Mouse (Mus musculus) G1E (cell line): ENCODE data around the gene Lrba. TPM values are rescaled to one million over a fixed set of nuclear protein-coding genes. Genes with fewer than 3 reads are reported as not detected.
A peak's percentile ranks its signal among the peaks of the same experiment; 100 is the strongest.

ENCODE experiments used
- ATAC-seq: 2 replicates; pipeline ENCODE4 v1.8.0; 2016; ENCODE audit warnings: mild to moderate bottlenecking; ENCODE audit not compliant: insufficient number of reproducible peaks, poor library complexity, low FRiP score, severe bottlenecking; ENCODE audit errors: extremely low read depth
- DNase-seq: peaks from one replicate; pipeline ENCODE4 v3.0.0; 2012; ENCODE audit warnings: low spot score
- H3K27me3 ChIP-seq: 2 replicates; pipeline ENCODE4 v1.6.1; 2012; ENCODE audit warnings: mild to moderate bottlenecking, low read length, inconsistent platforms; ENCODE audit not compliant: insufficient read depth
- H3K36me3 ChIP-seq: replicated peaks from 2 replicates; pipeline ENCODE3; 2012; ENCODE audit warnings: mild to moderate bottlenecking, inconsistent platforms
- H3K4me1 ChIP-seq: 2 replicates; pipeline ENCODE4 v1.6.1; 2012; ENCODE audit warnings: low read depth, low read length, inconsistent platforms, mixed read lengths; ENCODE audit not compliant: insufficient read depth
- H3K4me3 ChIP-seq: 2 replicates; pipeline ENCODE4 v1.5.1; 2012; ENCODE audit warnings: low read depth, mild to moderate bottlenecking, inconsistent platforms, low read length, moderate library complexity, mixed read lengths
- H3K9me3 ChIP-seq: replicated peaks from 2 replicates; pipeline ENCODE4 v1.6.1; 2012; ENCODE audit warnings: inconsistent platforms
- CTCF ChIP-seq: IDR thresholded peaks from 2 replicates; pipeline ENCODE4 v1.5.1; 2012; ENCODE audit warnings: low read depth, low read length, inconsistent platforms, mixed read lengths
- GATA1 ChIP-seq: IDR thresholded peaks from 2 replicates; pipeline ENCODE4 v1.6.1; 2012; ENCODE audit warnings: borderline replicate concordance, low read length, inconsistent platforms, mixed read lengths
- GATA2 ChIP-seq: IDR thresholded peaks from 2 replicates; pipeline ENCODE4 v1.6.1; 2012; ENCODE audit warnings: low read depth, low read length, inconsistent platforms, borderline replicate concordance
- POLR2AphosphoS5 ChIP-seq: IDR thresholded peaks from 2 replicates; pipeline ENCODE4 v1.6.1; 2012; ENCODE audit warnings: low read depth, low read length, inconsistent platforms; ENCODE audit not compliant: insufficient replicate concordance
- TAL1 ChIP-seq: conservative IDR thresholded peaks from 2 replicates; pipeline ENCODE4 v1.6.1; 2012; ENCODE audit warnings: low read depth, low read length, inconsistent platforms, mixed read lengths
- polyA plus RNA-seq: library from polyadenylated mRNA; stranded (reverse); fragments of >175 nt; gene quantifications from 2 replicates; pipeline ENCODE4 v1.2.3, GENCODE M21; 2012
- total RNA-seq, 2 experiments: library from RNA; stranded (forward) in 1 of 2; stranded (reverse) in 1 of 2; fragments of 200-1000 nt in 1 of 2; fragments of >200 nt in 1 of 2; fragmentation: Nextera tagmentation in 1 of 2; gene quantifications; 2 replicates each; pipeline ENCODE4 v1.2.3; 2014 to 2017

Gene Lrba
- total and polyA plus RNA-seq, 3 experiments = 6.1 to 34.4 (median 30.4) TPM

DNA sequence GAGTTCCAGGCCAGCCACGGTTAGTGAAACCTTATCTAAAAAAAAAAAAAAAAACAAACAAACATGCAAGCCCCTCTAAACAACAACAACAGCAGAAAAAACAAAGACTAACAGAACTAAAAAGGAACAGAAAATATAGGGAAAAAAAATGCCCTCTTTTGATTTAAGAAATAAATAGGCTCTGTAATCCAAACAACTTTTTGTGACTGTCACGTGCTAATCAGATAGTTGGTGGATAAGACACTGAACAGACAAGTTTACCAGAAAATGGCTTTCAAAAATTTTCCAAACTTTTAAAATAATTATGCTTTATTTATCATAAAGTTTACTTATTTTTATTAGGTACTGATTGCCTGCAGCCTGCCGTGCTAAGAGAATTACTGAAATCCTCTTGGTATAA lies 13.5 kb upstream of the Lrba start:
- Histone ChIP-seq H3K27me3 (peaks cover 8% of the 10 kb centered on the region; the same call in 1 of the 2 replicates), H3K36me3 (no peaks in the 10 kb centered on the region), H3K9me3 (no peaks in the 10 kb centered on the region), H3K4me3 (no peak overlapping the region), H3K4me1 (peaks cover 2% of the 10 kb centered on the region; the same call in 1 of the 2 replicates)
- DNase-seq = no peak
- no peak for ATAC-seq
- TF ChIP-seq GATA1 = no peak
- no peak for TF ChIP-seq CTCF
- no peak for TF ChIP-seq TAL1
- no peak for TF ChIP-seq POLR2AphosphoS5
- TF ChIP-seq GATA2 = no peak

DNA sequence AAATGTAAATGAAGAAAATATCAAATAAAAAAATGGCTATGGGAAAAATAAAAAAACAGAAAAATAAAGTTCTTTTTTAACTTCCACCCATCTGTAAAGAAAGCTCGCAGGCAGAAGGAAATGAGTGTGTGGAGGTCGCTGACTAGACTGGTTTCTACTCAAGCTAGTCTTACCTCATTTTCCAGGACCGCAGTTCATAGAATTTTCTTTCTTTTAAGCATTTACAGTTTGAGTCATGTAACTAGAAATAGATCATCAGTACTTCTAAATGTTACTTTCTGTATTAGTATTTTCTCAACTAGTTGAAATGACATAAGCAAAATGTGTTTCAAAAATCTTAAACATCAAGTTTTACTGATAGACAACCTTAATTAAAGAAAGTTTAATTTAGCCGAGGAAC lies 10.2 kb upstream of the Lrba start:
- Histone ChIP-seq H3K9me3 (no peaks in the 10 kb centered on the region), H3K4me3 (no peak overlapping the region), H3K27me3 (no peaks in the 10 kb centered on the region), H3K36me3 (no peaks in the 10 kb centered on the region), H3K4me1 (peaks cover 2% of the 10 kb centered on the region; the same call in 1 of the 2 replicates)
- DNase-seq = no peak
- no peak for ATAC-seq
- TF ChIP-seq POLR2AphosphoS5 (no peak), GATA2 (no peak), GATA1 (no peak), CTCF (no peak)

DNA sequence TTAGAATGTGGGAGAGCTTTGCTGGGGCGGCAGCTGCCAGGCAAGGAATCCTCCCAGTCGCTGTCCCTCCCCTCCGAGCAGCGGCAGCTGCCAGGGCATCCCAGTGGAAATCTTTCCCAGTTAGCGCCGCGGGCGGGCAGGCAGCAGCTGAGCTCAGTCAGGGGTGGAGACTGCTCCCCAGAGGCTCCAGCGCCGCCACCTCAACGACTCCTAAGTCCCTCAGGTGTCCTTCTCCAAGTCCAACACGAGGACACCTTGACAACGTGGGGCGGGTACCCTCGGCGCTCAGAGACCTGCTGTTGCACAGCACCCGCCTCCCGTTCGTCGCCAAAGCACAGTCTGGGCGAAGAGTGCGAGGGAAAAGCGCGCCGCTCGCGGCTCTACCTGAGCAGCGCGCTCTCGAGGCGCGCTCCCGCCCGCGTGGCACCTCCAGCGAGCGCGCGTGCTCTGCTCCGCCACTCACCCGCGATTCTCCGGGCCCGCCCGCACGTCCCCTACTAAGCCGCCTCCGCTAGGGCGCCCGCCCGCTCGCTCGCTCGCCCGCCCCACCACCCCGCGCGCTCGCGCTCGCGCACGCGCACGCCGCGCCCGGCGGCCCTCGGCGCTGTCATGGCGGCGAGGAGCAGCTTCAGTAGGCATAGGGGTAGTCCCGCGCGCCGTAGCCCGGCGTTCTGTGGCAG lies 706 bp upstream of the Lrba start:
- H3K4me1 ChIP-seq = peaks cover 14% of the 10 kb centered on the region
- no peaks in the 10 kb centered on the region for H3K27me3 ChIP-seq
- TF ChIP-seq GATA2 (no peak), POLR2AphosphoS5 (no peak), GATA1 (no peak), CTCF (no peak), TAL1 (no peak)
- DNase-seq (peak; percentile 79), ATAC-seq (peak; percentile 51)
- peak overlapping the region; percentile 97 for H3K4me3 ChIP-seq
- no peaks in the 10 kb centered on the region for H3K9me3 ChIP-seq
- peaks cover 8% of the 10 kb centered on the region for H3K36me3 ChIP-seq

GRCm38 (mm10) chr3:86224314-86224563 lies 241 bp upstream of the Lrba start:
- Histone ChIP-seq H3K4me3 (peak overlapping the region; percentile 97), H3K36me3 (peaks cover 12% of the 10 kb centered on the region), H3K4me1 (peaks cover 14% of the 10 kb centered on the region), H3K27me3 (no peaks in the 10 kb centered on the region), H3K9me3 (no peaks in the 10 kb centered on the region)
- TF ChIP-seq GATA2 = no peak
- no peak for TF ChIP-seq TAL1
- no peak for TF ChIP-seq CTCF
- TF ChIP-seq POLR2AphosphoS5 = no peak
- no peak for TF ChIP-seq GATA1
- ATAC-seq = no peak
- no peak for DNase-seq

- Histone ChIP-seq H3K9me3 (no peaks in the 10 kb centered on the region), H3K4me1 (peaks cover 2% of the 10 kb centered on the region; the same call in 1 of the 2 replicates), H3K36me3 (peaks cover 23% of the 10 kb centered on the region), H3K4me3 (no peak overlapping the region), H3K27me3 (no peaks in the 10 kb centered on the region)
- DNase-seq (no peak), ATAC-seq (no peak)
- TF ChIP-seq GATA2 = no peak
- TF ChIP-seq POLR2AphosphoS5 = no peak
- TF ChIP-seq TAL1 = no peak
- TF ChIP-seq CTCF = no peak
- TF ChIP-seq GATA1 = no peak
Observed at GRCm38 (mm10) chr3:86231532-86232086, 7.1 kb downstream of the Lrba start.

- Histone ChIP-seq H3K36me3 (peaks cover 2% of the 10 kb centered on the region), H3K9me3 (no peaks in the 10 kb centered on the region), H3K4me3 (no peak overlapping the region), H3K27me3 (no peaks in the 10 kb centered on the region), H3K4me1 (peaks cover 2% of the 10 kb centered on the region)
- TF ChIP-seq TAL1 (no peak), GATA1 (no peak), CTCF (no peak)
- ATAC-seq (no peak), DNase-seq (no peak)
Observed at GRCm38 (mm10) chr3:86247193-86247592, 22.7 kb downstream of the Lrba start.

DNA sequence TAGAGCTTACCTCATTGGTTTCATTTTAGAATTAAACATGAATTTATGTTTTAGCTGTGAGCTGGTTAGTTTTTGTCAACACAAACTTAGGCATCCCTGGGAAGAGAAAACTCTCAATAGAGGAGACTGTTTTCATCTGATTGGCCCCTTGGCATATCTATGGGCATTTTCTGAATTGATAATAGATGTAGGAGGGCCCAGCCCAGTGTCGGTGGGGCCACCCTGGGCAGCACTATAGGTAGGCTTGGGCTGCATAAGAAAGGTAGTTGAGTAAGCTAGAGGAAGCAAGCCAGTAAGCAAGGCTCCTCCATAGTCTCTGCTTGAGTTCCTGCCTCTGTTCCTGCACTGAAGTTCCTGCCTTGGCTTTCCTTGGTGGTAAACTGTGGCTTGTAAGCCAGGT lies 26.7 kb downstream of the Lrba start:
- ATAC-seq (no peak), DNase-seq (no peak)
- no peak for TF ChIP-seq GATA2
- no peak for TF ChIP-seq TAL1
- TF ChIP-seq POLR2AphosphoS5 = no peak
- no peak for TF ChIP-seq GATA1
- TF ChIP-seq CTCF = no peak
- peaks cover 2% of the 10 kb centered on the region for H3K36me3 ChIP-seq
- H3K27me3 ChIP-seq = no peaks in the 10 kb centered on the region
- peaks cover 8% of the 10 kb centered on the region for H3K4me1 ChIP-seq
- H3K4me3 ChIP-seq = no peak overlapping the region
- no peaks in the 10 kb centered on the region for H3K9me3 ChIP-seq
